Mouse (Mus musculus) monocyte, adult 5-6 weeks (primary cell): ENCODE data around the gene Gpr150. TPM values are rescaled to one million over a fixed set of nuclear protein-coding genes. Genes with fewer than 3 reads are reported as not detected.

ENCODE experiments used
- ATAC-seq: fragments of 153-309, 156-312 bp; replicated peaks from 2 replicates; pipeline ENCODE4 v1.8.0; 2017; ENCODE audit warnings: mild to moderate bottlenecking; ENCODE audit not compliant: low TSS enrichment, insufficient number of reproducible peaks, severe bottlenecking, poor library complexity, low FRiP score
- total RNA-seq: library from RNA; stranded (forward); fragments of 200-1000, 200-491, 200-594 nt; gene quantifications from 3 replicates; pipeline ENCODE4 v1.2.3, GENCODE M21; 2017

Gpr150 gene
- not detected in 3 replicates for total RNA-seq

DNA sequence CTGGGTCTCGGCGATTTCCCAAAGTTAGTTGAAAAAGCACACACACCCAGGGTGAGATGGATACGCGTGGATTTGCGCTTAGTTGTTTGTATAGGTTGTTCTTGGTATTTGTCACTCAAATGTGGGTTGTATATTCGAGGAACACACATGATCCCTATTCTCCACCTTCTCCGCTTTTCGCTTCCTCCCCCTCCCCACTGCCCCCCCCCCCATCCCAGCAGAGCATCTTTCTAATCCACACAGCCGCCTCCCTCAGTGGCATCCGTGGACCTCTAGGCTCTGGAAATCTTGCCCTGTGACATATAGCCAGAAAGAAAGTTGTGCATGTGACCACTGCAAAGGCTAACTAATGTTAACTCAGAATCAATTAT, at the start of gene Gpr150:
Gene Gpr150 (minus strand): TSS at position 101 of the 371 bp plus-strand sequence.
- ATAC-seq, result no peak

DNA sequence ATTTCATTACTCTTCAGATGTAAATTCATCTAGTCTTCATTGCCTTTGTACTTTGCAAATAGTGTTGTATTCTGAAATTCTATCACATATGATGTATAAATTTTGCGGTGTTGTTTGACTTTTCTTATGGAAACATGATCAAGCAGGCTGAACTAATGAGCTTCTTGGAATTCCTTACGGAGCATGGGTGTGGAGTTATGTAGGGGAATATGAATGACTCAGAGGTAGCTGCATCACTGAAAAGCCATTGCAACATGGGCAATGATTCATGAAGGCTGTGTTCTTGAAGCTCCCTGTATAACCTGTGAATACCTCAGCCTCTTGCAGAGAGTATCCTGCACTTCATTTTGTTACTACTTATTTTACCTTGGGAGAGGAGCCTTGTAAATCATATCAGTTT, 45.2 kb upstream of the Gpr150 start:
- ATAC-seq, result no peak

DNA sequence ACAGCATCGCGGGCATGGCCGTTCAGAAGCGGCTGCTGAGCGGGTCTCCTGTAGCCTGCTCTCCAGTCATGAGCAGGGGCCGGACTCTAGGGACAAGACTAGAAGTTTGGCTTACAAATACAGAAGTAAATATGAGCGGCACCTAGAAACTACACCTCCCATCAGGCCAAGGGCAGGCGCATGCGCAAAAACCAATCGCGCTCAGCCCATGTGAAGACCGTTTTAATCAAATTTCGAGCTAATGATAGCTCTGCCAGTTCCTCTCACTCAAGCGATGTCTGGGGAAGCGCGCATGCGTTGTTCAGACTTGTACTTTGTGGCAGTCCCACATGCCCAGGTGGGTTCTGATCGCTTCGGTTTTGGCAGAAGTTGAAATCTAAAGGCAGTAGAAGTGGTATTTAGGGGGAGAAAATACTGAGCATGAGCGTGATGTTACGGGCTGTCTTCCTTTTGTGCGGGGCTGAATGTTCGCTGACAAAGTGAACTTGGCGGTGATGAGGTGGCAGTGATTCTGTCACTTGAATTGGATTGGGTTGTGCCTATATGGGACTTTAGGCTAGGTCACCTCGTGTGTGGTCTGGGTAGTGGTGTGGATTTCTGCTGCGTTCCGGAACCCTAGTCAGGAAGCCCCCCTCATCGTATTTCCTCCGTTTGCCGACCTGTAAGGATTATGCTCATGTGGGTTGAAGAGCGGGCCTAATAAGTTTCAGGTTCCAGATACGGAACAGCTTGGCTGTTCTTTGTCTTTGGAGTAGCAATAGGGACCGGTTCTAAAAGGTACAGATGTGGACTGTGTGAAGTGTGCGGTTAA, 41.9 kb upstream of the Gpr150 start, which contains the start of the genes Arsk and Ttc37:
Gene Arsk (minus strand): TSS at position 168 of the 811 bp plus-strand sequence.
Gene Ttc37 (plus strand): TSS at position 242 of the 811 bp plus-strand sequence.
- ATAC-seq, result peak; percentile 99

DNA sequence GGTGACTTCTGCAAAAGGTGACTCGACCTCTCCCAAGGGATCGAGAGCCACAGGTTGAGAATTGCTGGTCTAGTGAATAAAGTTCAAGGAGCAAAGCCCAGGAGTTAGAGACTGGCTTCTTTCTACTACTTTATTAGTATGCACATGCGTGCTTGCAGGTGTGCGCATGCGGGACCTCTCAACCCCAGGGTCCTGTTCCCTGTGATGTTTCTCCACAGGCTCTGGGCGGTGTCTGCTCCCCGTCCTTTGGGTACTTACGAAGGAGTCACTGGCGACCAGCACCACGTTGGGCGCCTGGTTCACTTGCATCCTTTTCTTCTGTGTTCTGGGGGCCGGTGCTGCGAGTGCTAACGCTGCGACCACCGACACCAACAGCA, 41.3 kb upstream of the Gpr150 start:
- ATAC-seq, result no peak; the same call in 1 of the 2 replicates

DNA sequence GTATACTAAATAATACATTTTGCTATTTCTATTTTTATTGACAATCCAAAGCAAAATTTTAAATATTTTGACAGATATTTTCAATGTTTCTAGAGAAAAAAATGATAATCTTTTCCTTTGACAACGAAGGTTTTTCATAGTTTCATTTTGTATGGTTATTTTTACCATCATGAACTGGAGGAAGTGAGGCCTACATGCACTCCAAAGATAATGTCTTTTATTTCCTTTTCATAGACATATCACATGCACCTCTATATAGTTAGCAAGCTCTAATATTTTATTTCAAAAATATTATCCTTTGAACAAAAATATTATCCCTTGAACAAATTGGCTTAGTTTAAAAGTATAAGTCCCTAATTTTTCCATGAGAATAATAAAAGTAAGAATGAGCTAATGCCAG, 17.5 kb upstream of the Gpr150 start:
- no peak for ATAC-seq

DNA sequence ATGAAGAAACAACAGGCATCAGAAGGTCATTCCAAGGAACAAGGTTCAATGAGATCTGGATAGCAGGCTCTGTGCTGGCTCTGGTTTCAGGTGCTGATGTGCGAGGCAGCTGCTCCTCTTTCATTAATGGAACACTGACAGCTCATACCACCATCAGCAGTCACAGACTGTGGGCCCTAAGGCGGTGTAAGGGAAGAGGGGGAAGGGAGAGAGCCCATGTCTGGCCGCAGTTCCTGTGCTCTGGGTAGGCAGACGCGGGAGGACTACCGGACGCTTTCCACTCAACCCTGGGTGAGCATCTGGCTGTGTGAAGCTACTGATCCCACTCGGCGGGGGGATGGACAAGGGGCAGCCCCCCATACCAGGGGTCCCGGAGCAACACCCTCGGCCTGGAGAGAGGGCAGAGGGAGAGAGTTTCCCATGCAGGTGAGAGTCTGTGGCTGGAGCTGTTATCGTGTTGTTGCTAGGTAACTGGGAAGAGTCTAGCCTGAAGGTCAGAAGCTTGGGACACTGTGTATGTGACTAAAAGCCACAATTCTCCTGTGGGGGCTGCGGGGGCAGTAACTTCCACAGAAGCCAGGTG, 7.7 kb upstream of the Gpr150 start:
- ATAC-seq, result no peak

- ATAC-seq, result no peak
These were observed 6.8 kb upstream of the Gpr150 start for GRCm38 (mm10) chr13:76063548-76063947.

- ATAC-seq, result no peak
These were observed 5.8 kb upstream of the Gpr150 start for GRCm38 (mm10) chr13:76062569-76062968.

DNA sequence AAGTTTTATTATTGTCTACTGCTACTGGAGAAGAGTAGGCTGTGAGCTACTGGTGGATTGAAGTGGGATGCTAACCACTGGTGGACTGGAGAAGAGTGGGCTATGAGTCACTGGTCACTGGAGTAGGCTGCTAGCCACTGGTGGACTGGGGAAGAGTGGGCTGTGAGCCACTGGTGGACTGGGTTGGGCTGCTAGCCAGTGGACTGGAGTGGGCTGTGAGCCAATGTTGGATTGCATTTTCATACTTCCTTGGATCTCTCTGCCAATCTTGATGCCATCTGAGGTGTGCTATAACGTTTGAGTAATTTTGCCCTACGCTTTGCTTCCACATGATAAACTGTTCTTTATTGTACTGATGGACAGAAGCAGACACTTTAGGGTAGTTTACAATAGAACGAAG, 5.3 kb upstream of the Gpr150 start:
- no peak for ATAC-seq

GRCm38 (mm10) chr13:76059591-76059990, 2.8 kb upstream of the Gpr150 start:
- ATAC-seq, result no peak

GRCm38 (mm10) chr13:76057267-76058069, 672 bp upstream of the Gpr150 start:
- ATAC-seq, result no peak

DNA sequence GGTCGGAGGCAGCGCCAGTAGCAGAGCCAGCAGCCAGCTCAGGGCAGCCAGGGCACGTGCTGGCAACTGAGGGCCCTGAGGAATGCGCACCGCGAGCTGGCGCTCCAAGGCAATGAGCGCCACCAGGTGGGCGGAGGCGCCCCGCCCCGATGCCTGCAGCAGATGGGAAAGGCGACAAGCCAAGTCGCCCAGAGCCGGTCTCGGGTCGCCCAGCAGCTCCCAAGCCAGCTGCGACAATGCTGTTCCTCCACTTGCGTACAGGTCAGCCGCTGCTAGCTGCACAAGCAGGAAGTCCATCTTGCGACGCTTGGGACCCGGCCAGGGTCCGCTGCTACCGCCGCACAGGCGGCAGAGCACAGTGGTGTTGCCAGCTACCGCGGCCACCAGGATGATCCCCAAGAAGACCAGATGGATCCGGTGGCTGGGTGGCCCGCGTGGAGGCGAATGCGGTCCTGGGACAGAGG, 503 bp downstream of the Gpr150 start:
- peak; percentile 42 for ATAC-seq

DNA sequence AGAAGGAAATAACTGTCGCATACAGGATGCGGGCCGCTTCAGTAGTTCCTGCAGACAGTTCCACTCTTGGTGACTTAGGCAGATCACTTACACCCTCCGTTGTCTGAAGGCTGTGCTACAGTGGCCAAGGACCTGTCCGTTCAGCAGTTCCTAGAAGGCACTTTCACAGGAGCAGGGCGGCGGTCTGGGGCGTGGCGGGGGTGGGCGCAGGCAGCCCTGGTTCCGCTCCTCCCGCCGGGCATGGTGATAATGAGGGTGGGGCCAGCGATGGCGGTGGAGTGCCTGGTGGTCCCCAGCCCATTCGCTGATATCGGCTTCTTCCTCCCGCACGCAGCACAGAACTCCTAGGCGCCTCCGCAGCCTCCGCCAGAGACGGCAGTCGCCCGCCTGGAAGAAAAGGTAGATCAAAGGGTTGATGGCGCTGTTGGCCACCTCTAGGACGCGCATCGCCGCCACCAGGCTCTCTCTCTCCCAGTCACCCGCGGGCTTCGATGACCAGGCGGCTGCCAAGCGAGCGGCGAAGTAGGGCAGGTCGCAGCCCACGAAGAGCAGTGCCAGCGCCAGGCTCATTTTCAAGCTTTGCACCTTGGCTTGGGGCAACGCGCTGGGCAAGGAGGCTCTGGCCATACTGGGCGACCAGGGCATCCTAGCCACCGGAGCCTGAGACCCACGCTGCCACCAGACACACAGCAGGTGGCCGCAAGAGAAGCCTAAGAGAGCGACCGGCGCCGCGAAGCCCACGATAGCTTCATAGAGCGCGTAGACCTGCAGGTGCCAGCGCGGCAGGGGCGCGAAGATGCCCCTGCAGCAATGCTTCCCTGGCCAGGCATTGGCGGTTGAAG, 1.2 kb downstream of the Gpr150 start:
- peak; percentile 33; the same call in 1 of the 2 replicates for ATAC-seq

DNA sequence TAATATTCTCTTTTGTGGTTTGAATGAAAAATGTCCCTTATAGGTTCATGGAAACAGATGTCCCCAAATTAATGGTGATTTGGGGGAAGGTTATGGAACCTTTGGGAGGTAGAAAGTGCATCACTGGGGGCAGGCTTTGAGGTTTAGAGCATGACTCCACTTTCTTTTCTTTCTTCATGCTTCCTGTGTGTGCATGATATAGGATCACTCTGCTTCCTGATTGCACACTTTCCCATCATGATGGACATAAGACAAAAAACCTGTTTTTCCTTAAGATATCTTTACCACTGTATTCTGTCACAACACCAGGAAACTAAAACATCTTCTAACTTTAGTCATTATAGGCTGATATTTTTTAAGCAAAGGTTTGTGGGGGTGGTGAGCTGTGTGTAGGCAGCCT, 11.8 kb downstream of the Gpr150 start:
- no peak for ATAC-seq

DNA sequence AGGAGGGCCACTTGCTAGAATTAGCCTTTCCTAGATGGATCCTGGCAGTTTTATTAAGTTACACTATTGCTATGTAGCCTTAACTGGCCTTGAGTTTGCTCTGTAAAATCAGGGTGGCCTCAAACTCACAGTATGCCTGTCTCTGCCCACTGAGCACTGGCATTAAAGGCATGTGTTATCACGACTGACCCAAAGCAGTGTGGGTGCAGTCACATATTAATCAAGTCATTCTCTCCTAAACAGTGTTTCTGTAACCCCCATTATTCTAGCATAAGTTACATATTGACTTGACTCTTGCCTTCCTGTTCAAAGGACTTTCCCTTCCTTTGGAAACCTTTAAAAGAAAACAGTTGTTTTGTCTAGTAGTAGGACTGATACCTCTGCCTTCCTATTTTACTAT, 14.3 kb downstream of the Gpr150 start:
- ATAC-seq, result no peak

DNA sequence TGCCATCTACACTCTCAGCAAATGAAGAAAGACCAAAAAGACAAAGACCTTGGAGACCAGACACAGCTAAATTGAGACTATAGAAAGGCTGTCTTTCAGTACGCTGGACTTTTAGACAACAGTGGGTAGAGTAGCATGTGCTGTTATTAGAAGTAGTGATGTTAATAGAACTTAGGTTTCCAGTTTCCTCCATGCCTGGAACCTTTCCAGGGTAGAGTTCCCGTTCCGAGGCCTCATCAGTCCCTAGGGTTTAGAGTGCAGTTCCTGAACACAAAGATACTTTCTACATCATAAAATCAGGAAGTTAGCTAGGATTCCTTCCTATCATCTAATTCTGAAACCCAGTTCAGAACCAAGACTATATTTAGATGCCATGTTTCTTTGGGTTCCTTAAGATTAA, 32.2 kb downstream of the Gpr150 start:
- no peak for ATAC-seq

GRCm38 (mm10) chr13:76021782-76022181, 35.0 kb downstream of the Gpr150 start:
- no peak for ATAC-seq

DNA sequence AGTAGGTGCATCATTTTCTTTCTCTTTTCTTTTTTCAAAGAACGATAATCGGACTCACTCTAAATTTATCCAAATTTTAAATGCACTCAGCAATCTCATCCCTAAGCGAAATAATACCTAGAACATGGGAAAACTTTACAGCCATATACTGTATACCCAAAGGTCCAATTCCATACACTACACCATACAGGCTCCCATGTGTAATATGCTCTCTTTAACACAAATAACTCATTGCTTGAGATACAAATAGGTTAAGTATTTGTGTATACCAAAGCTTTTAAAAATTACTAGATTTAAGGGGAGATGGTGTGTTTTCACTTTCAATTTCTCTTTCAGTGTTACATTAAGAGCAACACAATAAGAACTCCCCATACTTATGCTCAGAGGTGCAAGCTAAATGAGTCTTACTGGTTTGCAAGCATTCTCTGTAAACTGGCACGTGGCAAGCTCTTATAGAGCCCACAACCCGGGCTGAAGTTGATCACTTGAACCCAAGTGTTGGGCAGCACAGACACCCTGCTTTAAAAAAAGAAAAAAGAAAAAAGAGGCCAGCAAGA, 37.9 kb downstream of the Gpr150 start:
- ATAC-seq, result no peak
